Mouse (Mus musculus): ENCODE results near the gene Icos.

The Icos gene

DNA sequence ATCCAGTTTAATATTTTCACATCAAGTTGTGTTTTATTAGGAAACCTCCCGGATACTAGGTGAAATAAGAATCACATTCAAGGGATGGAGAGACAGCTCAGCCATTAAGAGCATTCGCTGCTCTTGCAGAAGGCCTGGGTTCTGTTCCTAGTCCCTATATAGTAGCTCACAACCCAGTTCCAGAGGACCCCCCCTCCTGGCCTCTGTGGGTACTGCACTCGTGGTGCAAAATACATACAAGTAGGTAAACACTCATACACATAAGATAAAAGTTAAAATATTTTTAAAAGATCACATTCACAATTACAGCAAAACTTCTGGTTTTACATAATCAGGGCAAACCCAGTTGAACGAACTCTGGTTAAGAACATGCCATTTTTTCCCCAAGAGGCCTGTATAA is 15.6 kb upstream of the Icos start:
- DNase-seq (ENCODE audit: low spot score) = no peak

- DNase-seq (ENCODE audit: low spot score) = no peak
Observed at GRCm38 (mm10) chr1:60967521-60967920, 10.2 kb upstream of the Icos start.

DNA sequence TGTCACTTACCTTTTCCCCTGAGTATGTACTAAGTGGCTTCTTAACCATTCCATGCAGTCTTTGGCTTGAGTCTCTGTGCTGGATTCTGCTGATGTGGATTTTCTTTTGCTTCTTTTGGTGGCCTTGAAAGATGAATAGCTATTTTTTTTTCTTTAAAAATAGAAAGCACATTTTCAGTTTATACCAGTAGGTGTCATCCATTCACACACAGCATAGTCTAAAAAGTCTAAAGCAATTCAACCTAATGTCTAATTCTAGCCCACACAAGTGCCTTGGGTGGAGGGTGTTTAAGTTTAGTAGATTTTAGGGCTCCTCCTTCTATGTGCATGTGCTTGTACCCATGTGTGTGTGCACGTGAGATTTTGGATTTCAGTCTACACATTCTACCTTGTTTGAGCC is 6.9 kb upstream of the Icos start:
- no peak for DNase-seq (ENCODE audit: low spot score)

DNA sequence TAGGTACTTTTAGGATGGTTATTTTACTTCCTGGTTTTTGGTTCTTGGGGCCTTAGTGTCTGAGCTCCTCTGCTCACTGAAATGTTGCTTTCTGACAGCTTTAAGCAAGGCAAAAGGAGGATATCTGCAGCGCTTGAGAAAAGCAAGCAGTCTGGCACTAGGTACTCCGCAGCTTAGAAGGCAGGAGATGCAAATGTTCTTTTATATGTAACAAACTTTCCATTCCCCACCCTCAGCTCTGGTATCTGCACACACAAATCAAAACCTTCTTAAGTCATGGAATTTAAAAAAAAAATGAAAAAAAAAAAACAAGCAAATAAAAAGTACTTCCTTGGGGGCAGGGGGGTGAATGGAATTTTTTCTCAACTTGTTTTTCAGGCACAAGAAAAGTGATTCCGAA is 3.5 kb upstream of the Icos start:
- DNase-seq (ENCODE audit: low spot score) = no peak

GRCm38 (mm10) chr1:60975646-60976294 is 2.0 kb upstream of the Icos start:
- DNase-seq (ENCODE audit: low spot score) = no peak

DNA sequence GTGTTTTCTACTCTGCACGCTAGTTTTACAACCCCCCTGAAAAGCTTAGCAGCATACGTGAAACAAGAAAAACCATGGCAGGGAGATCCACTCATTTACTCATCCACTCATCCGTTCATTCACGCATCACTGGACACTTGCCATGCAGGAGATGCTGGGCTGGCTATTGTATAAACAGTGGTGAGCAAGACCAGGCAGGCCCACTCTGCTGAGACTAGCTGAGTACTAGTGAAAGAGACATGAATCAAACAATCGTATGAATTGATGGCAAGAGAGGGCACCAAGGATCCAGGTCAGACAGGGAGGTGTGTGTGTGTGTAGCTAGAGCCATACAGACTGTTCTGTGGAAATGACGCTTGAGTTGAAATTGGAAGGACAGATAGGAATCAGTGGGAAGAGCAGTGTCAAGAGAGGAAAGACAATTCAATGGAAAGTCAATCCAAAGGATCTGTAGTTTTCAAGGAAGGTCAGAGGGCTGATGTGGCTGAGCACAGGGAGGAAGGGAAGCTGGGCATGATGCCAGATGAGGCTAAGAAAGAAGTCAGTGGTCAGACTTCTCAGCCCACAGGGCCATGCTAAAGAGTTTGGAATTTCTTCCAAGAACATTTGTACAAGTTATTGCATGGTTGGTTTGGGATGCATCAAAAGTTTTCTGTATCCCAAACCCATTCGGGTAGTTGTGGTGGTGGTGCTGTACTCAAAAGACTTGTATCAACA is 1.6 kb downstream of the Icos start:
- no peak for DNase-seq (ENCODE audit: low spot score)

DNA sequence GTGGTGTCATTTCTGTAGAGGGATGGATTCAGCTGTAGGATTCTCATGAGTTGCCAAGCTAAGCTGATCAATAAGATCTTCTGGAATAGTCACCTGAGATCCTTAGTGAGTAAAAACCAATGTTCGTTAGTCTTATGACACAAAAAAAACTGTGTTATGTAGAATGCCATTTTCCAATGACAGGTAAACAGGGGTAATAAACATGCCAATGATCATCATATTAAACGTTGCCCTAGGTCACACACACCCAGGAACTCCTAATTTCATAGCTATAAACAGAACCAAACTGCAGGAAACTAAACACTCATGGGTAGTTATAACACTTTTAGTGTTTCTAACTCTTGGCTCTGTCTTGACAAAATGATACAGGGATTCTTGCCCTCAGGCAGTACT is 2.1 kb downstream of the Icos start:
- no peak for DNase-seq (ENCODE audit: low spot score)

DNA sequence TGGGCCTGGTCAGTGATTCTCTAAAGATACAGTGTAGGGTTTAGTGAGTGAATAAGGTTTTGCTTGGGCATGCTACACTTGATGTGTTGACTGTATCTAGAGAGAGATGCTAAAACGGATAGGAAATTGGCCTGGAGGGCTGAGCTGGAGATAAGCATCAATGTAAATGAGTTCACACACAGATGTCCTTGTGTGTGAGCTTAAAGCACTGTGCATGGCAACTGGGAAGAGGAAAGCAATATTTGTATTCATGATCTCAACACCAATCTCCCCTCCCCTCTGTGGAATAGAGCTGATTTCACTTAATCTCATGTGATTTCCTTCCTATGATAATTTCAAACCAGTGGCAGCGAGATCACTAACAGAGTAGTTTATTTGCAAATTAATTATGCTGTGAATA is 7.3 kb downstream of the Icos start:
- no peak for DNase-seq (ENCODE audit: low spot score)

- DNase-seq (ENCODE audit: low spot score) = no peak
Observed at GRCm38 (mm10) chr1:60986141-60986540, 8.4 kb downstream of the Icos start.

DNA sequence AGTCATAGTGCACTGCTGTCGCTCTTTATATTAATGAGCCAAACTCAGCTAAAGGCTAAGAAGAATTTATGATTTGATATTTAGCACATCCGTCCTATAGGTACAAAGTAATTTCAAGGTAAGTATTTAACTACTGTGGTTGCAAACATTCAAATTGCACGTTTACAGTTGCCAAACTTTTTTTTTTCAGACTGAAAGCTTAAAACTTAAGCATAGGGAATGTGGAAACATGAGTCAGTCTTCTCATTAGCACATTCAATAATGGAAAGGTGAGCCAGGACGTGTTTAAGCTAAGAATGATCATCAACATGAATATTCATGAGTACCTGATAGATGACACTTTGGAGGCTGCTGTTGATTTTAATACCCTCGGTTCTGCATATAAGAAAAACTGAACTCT is 11.4 kb downstream of the Icos start:
- DNase-seq (ENCODE audit: low spot score) = no peak

- DNase-seq (ENCODE audit: low spot score) = no peak
Observed at GRCm38 (mm10) chr1:60990305-60990704, 12.6 kb downstream of the Icos start.

DNA sequence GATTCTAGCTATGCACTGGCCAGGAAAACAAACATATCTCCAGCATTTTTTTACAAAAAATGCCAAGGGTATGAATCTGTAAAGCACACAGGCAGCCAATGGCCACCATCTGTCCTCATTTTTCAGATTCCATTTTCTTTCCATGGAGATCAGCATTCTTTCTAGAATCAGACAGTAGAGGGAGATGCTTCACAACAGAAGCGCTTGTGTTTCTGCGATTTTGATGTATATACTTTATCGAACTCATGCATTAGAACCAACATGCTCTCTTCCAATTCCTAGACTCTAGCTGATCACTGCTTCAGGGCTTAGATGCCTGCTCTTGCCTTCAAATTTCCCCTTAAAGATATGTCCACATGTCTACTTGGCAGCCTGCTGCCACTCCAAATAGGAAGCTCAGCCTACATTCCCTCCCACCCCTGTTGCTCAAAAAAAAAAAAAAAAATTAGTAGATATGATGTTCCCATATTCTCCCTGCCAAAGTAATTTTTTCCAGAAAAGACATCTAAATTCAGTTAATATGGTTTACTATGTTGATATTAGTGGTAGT is 20.4 kb downstream of the Icos start:
- no peak for DNase-seq (ENCODE audit: low spot score)

GRCm38 (mm10) chr1:60998689-60999088 is 21.0 kb downstream of the Icos start:
- DNase-seq (ENCODE audit: low spot score) = no peak

- DNase-seq (ENCODE audit: low spot score) = no peak
Observed at GRCm38 (mm10) chr1:61001786-61002354, 24.1 kb downstream of the Icos start.

DNA sequence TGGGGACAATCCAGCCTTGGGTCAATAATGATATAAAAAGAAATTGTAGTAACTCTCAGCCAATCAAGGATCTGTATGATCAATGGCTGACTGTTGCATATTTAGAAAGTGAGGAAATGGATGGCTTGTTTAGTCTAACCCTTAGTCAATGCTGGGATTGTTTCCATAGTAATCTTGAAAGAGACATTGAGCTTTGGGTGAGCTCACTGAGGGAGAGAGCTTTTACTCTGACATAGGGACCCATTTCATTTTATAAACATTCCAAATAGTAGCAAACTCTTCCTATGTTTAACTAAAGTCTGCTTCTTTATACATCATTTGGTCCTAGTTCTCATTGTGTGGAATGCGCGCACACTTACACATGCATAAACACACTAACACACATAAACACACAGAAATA is 28.5 kb downstream of the Icos start:
- DNase-seq (ENCODE audit: low spot score) = no peak

GRCm38 (mm10) chr1:61007516-61007915 is 29.8 kb downstream of the Icos start:
- DNase-seq (ENCODE audit: low spot score) = no peak

DNA sequence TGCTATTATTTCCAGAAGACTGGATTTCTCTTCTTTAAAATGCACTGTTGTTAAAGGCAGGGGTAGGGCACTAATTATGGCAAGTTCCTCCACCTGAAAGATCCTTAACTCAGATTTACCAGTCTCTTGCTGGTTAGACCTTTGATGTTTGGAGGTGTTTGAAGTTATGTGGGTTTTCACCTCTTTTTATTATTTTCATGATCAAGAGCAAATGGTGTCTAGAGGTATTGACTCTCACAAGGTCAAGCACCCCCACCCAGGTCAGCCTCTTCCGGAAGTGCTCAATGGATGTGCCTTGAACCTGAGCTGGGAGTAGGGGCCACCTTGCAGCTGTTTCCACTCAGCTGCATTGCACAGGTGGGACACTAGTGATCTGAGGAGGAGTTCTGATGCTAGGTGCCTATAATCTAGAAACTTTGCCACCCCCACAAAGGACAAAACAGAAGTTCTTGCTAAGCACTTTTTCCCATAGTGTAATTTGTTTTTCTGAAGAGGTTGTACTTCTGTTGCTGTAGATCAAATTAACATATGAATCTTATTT is 38.9 kb downstream of the Icos start:
- no peak for DNase-seq (ENCODE audit: low spot score)

GRCm38 (mm10) chr1:61026712-61027111 is 49.0 kb downstream of the Icos start:
- no peak for DNase-seq (ENCODE audit: low spot score)

DNA sequence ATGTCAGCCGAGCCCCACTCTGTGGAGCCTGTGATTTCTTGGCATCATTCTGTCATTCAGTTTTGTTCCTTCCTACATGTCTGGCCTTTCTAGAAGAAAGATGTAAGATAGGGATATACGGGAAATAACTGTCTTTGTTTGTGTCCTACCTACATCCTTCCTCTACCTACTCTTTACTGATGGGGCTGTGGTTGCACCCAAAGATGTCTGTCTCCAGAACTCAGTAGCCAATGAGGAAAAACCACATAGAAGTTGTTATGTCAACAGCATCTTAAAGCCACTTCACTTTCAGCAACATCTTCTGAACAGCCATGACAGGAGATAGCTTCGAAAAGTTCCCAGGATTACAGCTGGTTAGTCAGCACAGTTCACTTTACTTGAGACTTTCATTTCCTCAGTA is 49.8 kb downstream of the Icos start:
- DNase-seq (ENCODE audit: low spot score) = no peak

DNA sequence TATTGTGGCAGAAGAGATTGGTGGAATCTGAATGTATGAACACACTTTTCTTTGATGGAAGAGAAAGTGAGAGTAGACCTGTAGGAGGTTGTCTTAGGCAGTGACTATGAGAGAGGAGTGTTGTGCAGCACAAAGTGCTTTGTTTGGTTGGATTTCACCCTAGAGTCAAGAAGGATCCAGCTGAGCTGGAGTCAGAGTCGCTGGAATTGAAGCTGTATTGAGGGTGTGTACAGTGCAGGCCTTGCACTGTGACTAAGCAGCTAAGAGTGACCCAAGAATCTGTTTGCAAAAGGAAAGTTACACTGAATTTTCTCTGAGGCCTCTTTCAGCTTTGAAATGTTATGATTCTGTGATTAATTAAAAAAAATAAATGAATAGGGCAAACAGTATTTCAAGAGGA is 52.2 kb downstream of the Icos start:
- DNase-seq (ENCODE audit: low spot score) = no peak

- no peak for DNase-seq (ENCODE audit: low spot score)
Observed at GRCm38 (mm10) chr1:61030532-61030931, 52.8 kb downstream of the Icos start.

DNA sequence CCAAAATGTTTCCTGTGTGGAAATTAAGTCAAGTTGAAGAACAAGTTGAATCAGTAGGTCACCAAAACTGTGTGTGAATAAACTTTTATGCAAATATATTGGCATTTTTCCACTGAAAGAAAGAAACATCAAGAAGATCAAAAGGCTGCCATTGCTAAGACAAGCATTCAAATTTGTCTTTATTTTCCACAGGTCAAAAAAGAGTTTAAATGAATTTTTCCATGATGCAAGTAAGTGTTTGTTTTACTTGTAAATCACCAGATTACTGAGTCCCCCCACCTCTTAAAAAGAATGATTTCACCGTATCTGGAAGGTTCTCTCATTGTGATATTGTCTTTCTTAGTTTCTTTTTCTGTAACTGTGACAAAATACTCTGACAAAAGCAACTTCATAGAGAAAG is 57.5 kb downstream of the Icos start:
- no peak for DNase-seq (ENCODE audit: low spot score)

GRCm38 (mm10) chr1:61038223-61038622 is 60.5 kb downstream of the Icos start:
- no peak for DNase-seq (ENCODE audit: low spot score)
